Mouse (Mus musculus): Measurements from ENCODE around the gene Gm1123.

GRCm38 (mm10) chr9:99044761-99045160, 9.2 kb upstream of the Gm1123 start:
- TF ChIP-seq CTCF (IDR thresholded peaks at IDR 0.05; ENCODE audit: low read depth, low read length) = no peak
- TF ChIP-seq GATA1 (IDR thresholded peaks at IDR 0.05; ENCODE audit: borderline replicate concordance, low read length) = no peak
- no peak for TF ChIP-seq POLR2AphosphoS5 (IDR thresholded peaks at IDR 0.05; ENCODE audit: insufficient replicate concordance, low read depth, low read length)
- TF ChIP-seq TAL1 (conservative IDR thresholded peaks at IDR 0.05; ENCODE audit: low read depth, low read length) = no peak
